Mouse (Mus musculus): ENCODE measurements around the gene Ciao2a. TPM values are rescaled to one million over a fixed set of nuclear protein-coding genes. Genes with fewer than 3 reads are reported as not detected.

The Ciao2a gene
- polyA plus RNA-seq, 1 experiment, result 26.0 TPM

Other genes with a start within 250 kb of the Ciao2a start
- 20.0 and 21.2 TPM in 2 replicates for gene Pclaf, start 236.4 kb upstream of the Ciao2a start, polyA plus RNA-seq (2012; rRNA removed)
- gene Trip4, start 217.8 kb upstream of the Ciao2a start, polyA plus RNA-seq (2012; rRNA removed), result 5.8 and 8.6 TPM in 2 replicates
- 4.1 and 7.6 TPM in 2 replicates for gene Csnk1g1, start 217.7 kb upstream of the Ciao2a start, polyA plus RNA-seq (2012; rRNA removed)
- 272 and 287 TPM in 2 replicates for gene Ppib, start 66.4 kb upstream of the Ciao2a start, polyA plus RNA-seq (2012; rRNA removed)
- 1.0 and 1.4 TPM in 2 replicates for gene Snx22, start 56.9 kb upstream of the Ciao2a start, polyA plus RNA-seq (2012; rRNA removed)
- 69.7 and 74.5 TPM in 2 replicates for gene Snx1, start within 50 bp of the Ciao2a start, polyA plus RNA-seq (2012; rRNA removed)
- gene Dapk2, start 31.6 kb downstream of the Ciao2a start, polyA plus RNA-seq (2012; rRNA removed), result 18.1 and 20.4 TPM in 2 replicates
- 7.2 and 11.9 TPM in 2 replicates for gene Herc1, start 223.8 kb downstream of the Ciao2a start, polyA plus RNA-seq (2012; rRNA removed)

All from large intestine, adult 2 months (tissue).